Mouse (Mus musculus): ENCODE measurements around the gene Pfn4.
A peak's percentile ranks its signal among the peaks of the same experiment; 100 is the strongest.
"Not testable (repeated sequence)": the region's sequence is repeated elsewhere in the genome, so short reads cannot be mapped to it uniquely, and the experiment has no call there.

Pfn4 gene

DNA sequence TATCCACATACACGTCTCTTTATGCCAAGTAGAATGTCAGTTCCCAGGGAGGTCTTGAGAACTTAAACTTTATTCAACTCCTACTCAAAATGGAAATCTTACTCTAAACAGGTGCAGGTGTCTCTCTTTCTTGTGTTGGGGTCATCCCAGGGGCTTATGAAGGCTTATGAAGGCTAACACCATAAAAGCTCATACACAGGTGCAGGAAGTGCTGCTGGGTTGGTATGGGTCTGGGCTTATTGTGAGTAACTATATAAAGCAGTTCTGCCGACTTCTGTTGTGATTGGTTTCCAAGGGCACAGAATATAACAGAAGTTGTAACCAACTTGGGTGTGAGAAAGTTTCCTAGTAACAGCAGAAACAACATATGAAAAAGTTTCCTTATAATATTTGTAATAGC is 15.6 kb downstream of the Pfn4 start:
- peak; percentile 57 for DNase-seq (ENCODE audit: low read depth, low spot score)

DNA sequence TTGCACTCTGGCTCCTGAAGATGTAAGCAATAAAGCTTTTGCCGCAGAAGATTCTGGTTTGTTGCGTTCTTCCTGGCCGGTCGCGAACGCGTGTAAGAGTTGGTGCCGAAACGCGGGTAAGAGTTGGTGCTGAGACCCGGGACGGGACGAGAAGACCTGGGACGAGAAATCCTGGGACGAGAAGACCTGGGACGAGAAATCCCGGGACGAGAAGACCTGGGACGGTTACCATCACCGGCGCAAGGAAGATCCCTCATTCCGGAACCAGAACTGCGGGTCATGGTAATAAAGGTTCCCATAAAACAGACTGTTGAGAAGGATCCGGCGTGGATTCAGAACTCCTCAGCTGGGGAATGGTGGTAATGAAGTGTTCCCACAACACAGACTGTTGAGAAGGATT is 19.3 kb downstream of the Pfn4 start:
- DNase-seq (ENCODE audit: low read depth, low spot score), result not testable (repeated sequence)

DNA sequence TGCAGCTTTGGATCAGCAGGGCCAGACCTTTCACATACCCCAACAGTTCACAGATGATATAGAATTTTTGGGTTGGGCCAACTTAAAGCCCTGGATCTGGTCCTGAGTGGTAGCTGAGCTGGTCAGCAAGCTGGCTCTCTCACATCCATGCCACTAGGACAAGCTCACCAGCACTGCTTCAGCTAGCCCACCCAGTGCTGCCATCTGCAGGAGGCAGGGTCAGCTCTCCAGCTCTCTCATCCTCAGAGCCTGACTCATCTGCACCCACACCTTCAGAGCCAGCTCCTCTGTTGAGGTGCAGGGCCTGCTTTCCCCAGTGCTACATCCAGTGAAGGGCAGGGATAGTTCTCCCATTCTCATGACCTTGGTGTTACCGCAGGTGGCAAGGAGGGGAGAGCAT is 24.9 kb downstream of the Pfn4 start:
- peak; percentile 41 for DNase-seq (ENCODE audit: low read depth, low spot score)

GRCm38 (mm10) chr12:4797471-4797870 is 28.6 kb downstream of the Pfn4 start:
- not testable (repeated sequence) for DNase-seq (ENCODE audit: low read depth, low spot score)

DNA sequence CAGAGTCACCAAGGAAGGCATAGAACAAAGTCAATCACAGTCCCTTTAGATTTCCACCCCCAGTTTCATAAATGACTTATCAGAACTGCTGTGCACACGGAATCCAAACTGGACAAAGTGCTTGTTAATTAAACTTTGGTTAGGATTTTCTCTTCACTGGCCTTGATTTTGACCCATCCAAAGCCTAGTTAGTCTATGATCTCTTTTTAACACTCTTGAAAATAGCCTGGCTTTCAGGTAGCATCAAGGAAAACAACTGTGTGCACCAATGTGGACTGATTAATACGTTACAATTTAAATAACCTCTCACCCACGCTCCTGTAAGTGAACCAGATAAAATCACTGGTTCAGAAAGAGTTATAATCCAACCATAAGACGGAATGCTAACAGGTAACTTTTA is 42.2 kb downstream of the Pfn4 start:
- no peak for DNase-seq (ENCODE audit: low read depth, low spot score)

- DNase-seq (ENCODE audit: low read depth, low spot score), result no peak
Observed at GRCm38 (mm10) chr12:4811705-4812104, 42.9 kb downstream of the Pfn4 start.

DNA sequence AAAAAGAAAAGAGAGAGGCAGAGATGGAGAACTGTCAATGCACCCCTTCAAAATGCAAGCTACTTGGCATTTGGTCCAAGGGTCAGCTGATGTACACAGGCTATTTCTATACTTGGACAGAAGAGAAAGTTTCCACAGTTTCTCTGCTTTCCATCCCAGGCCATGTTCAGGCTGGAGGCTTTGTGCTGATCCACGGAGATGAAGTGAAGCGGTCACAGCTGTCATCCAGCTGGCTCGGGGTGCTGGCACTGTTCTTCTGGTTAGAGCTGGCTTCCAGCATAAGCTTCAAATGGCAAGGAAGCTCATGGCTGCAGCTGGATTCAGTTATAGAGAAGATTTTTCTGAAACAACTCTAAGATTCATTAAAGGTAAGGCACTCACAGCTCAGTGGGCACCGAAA is 44.8 kb downstream of the Pfn4 start:
- no peak for DNase-seq (ENCODE audit: low read depth, low spot score)

DNA sequence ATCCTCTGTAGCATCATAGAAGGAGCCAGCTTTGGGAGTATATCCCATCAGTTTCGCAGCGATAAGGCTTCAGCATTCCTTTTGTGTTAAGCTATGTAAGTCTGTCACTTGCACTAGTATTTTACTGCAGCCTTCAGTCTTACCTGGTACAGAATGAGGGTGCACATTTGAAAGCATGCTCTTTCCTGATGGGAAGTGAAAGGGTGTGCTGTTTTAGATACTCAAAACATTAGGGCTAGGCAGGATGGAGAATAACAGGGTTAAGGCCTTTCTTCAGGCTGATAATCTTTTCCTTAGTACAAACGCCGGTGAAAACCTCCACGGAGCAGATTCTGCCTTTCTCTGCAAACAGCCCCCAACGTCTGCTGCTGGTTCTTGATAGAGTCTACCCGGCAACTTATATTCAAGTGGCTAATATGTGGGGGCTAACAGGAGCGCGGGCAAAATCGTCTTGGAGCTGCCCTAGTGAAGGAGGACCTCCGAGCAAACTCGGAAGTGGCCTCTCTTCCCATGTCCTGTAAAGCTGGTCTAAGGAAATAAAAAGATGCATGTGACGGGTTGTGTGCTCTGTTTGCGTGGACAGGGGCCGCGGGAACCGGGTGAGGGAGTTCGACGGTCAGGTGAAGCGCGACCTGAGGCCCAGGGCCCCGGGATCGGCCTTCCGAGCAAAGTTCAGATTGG is 48.0 kb downstream of the Pfn4 start:
- DNase-seq (ENCODE audit: low read depth, low spot score), result no peak

- DNase-seq (ENCODE audit: low read depth, low spot score), result peak; percentile 98
Observed at GRCm38 (mm10) chr12:4817361-4818101, 48.7 kb downstream of the Pfn4 start, which contains the start of gene Sf3b6. Gene Sf3b6, plus strand, starts transcription at chr12:4817544.

DNA sequence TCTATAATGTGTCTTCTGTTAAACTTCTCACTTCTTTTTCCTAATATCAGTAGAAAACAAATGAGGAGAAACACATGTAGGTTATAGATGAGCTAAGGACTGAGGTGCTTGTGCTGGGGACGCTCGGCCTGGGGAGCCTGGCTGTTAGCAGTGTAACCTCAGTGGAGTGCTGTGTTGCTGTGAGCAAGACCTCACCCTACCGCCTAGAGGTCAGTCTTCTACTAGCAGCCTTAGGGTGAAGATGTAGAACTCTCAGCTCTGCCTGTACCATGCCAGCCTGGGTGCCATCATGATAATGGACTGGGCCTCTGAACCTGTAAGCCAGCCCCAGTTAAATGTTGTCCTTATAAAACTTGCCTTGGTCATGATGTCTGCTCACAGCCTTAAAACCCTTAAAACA is 58.4 kb downstream of the Pfn4 start:
- DNase-seq (ENCODE audit: low read depth, low spot score), result no peak
